Comparison of ENCODE assay signal across 8 mouse cellular contexts in genomic region chr9:102690891-102691290, GRCm38 (mm10). TPM values are rescaled to one million over a fixed set of nuclear protein-coding genes. Genes with fewer than 3 reads are reported as not detected.
A peak's percentile ranks its signal among the peaks of the same experiment; 100 is the strongest.
DNase-seq lines count a peak whose midpoint lies in the region; ATAC-seq and TF ChIP-seq lines count a peak whose summit lies in the region.

No protein-coding gene starts in this region.

- peak overlapping the region; percentile 71 for H3K4me2 ChIP-seq in forebrain, embryonic 13.5 days
- peak overlapping the region; percentile 99 for H3K4me2 ChIP-seq in limb, embryonic 14.5 days (replicated peaks; ENCODE audit: low read depth, low read length, severe bottlenecking)

- intact Hi-C loops in left cerebral cortex, postnatal 4 days (cut with DNase I) = no loop called here

- H3K9me3 ChIP-seq in forebrain, embryonic 13.5 days (replicated peaks) = no peaks in the 10 kb centered on the region
- H3K9me3 ChIP-seq in limb, embryonic 14.5 days (ENCODE audit: control insufficient read depth, low read length) = no peaks in the 10 kb centered on the region

- under 1% methylated on average over 15 of the region's 15 CpGs for WGBS in forebrain, embryonic 13.5 days
- 4% methylated on average over 15 of the region's 15 CpGs for WGBS in limb, embryonic 14.5 days
- 33% methylated on average over 15 of the region's 15 CpGs for WGBS in olfactory bulb, adult 2 months

- peak overlapping the region; percentile 96 for H3K27ac ChIP-seq in forebrain, embryonic 13.5 days
- H3K27ac ChIP-seq in limb, embryonic 14.5 days (replicated peaks; ENCODE audit: low read depth, low read length) = peak overlapping the region; percentile 75
- peak overlapping the region; percentile 3; the same call in 1 of the 2 replicates for H3K27ac ChIP-seq in olfactory bulb, adult 2 months (ENCODE audit: insufficient read depth, low read depth, low read length)

- DNase-seq in left cerebral cortex, postnatal 4 days = peak; percentile 34
- no peak for DNase-seq in left cerebral cortex, adult 8-10 months (ENCODE audit: low spot score in 2 of 2)
- DNase-seq in limb, embryonic 14.5 days (ENCODE audit: low spot score) = peak; percentile 17
- DNase-seq in spleen, postnatal 14 days (ENCODE audit: low spot score in 2 of 2) = no peak
- no peak for DNase-seq in gastrocnemius, postnatal 4 days (ENCODE audit: low spot score in 2 of 2)
- no peak for DNase-seq in adrenal gland, adult 8-10 months

- peak overlapping the region; percentile 77 for H3K9ac ChIP-seq in forebrain, embryonic 13.5 days
- peak overlapping the region; percentile 61 for H3K9ac ChIP-seq in limb, embryonic 14.5 days (ENCODE audit: low read depth, low read length, severe bottlenecking)

- H3K4me3 ChIP-seq in forebrain, embryonic 13.5 days = peak overlapping the region; percentile 51
- peak overlapping the region; percentile 51 for H3K4me3 ChIP-seq in limb, embryonic 14.5 days (replicated peaks; ENCODE audit: low read length)
- peak overlapping the region; percentile 60 for H3K4me3 ChIP-seq in olfactory bulb, adult 2 months (ENCODE audit: insufficient read depth, low read depth, low read length)

- ATAC-seq in forebrain, embryonic 13.5 days = 0 out of 2 replicates have a peak, but pooled peaks have one; percentile 16
- no peak for ATAC-seq in limb, embryonic 14.5 days (ENCODE audit: low FRiP score, low read depth)

- no peak for TF ChIP-seq CTCF in olfactory bulb, adult 2 months (IDR thresholded peaks at IDR 0.05; ENCODE audit: insufficient read depth, low read depth, low read length)

- no peak for TF ChIP-seq POLR2A in limb, embryonic 14.5 days (IDR thresholded peaks at IDR 0.05; ENCODE audit: borderline replicate concordance, extremely low read depth, insufficient read depth, insufficient read length)
- no peak for TF ChIP-seq POLR2A in olfactory bulb, adult 2 months (IDR thresholded peaks at IDR 0.05; ENCODE audit: insufficient read depth, low read depth, low read length)

- no peaks in the 10 kb centered on the region for H3K36me3 ChIP-seq in forebrain, embryonic 13.5 days (ENCODE audit: poor library complexity, severe bottlenecking)
- H3K36me3 ChIP-seq in limb, embryonic 14.5 days (ENCODE audit: control insufficient read depth, insufficient read depth, low read length) = no peaks in the 10 kb centered on the region

- no peaks in the 10 kb centered on the region for H3K27me3 ChIP-seq in forebrain, embryonic 13.5 days
- no peaks in the 10 kb centered on the region for H3K27me3 ChIP-seq in limb, embryonic 14.5 days (ENCODE audit: control insufficient read depth, insufficient read depth, low read length)

- H3K4me1 ChIP-seq in forebrain, embryonic 13.5 days = peaks cover 51% of the 10 kb centered on the region
- peaks cover 44% of the 10 kb centered on the region for H3K4me1 ChIP-seq in limb, embryonic 14.5 days (ENCODE audit: control insufficient read depth, insufficient read depth, low read length)
- H3K4me1 ChIP-seq in olfactory bulb, adult 2 months (ENCODE audit: control insufficient read depth, insufficient read depth, low read length) = peaks cover 11% of the 10 kb centered on the region

RNA-seq across cellular contexts. Expression of gene Amotl2, which starts 25.6 kb away (rescaled TPM):
- 10 to 100 TPM; 42.3 to 45.5 TPM for total RNA-seq in left cerebral cortex, postnatal 4 days (2021)
- 10 to 100 TPM; 16.5 to 25.1 (median 18.6) TPM for total RNA-seq in left cerebral cortex, adult 8-10 months (2022)
- polyA plus RNA-seq in forebrain, embryonic 13.5 days (2015; fragmentation: Nextera tagmentation; extraction: Ambion mirVana) = 46.9 and 55.3 TPM in 2 replicates
- polyA plus RNA-seq in limb, embryonic 14.5 days (2012; rRNA removed) = 58.9 and 67.7 TPM in 2 replicates
- polyA plus RNA-seq in limb, embryonic 14.5 days (2014; fragmentation: Nextera tagmentation; extraction: Ambion mirVana) = 52.7 and 66.6 TPM in 2 replicates
- polyA plus RNA-seq in olfactory bulb, adult 2 months (2012; ENCODE audit: insufficient read depth, insufficient read length, low replicate concordance, missing spikeins) = not detected in 2 replicates
- 10 to 100 TPM; 58.1 to 61.2 TPM for total RNA-seq in gastrocnemius, postnatal 4 days (2021)
- 100 to 1,000 TPM in 2 of 4 experiments, 10 to 100 TPM in 2; 77.4 to 388 (median 110) TPM for total RNA-seq in adrenal gland, adult 8-10 months (2022)

Comparison
In these comparisons a context has a peak if more than half of its experiments do, and no peak if none do; other contexts are left out.
1. DNase-seq: peak in left cerebral cortex, postnatal 4 days (single experiment) and limb, embryonic 14.5 days (single experiment); none in left cerebral cortex, adult 8-10 months (0 of 2), spleen, postnatal 14 days (0 of 2), gastrocnemius, postnatal 4 days (0 of 2) and adrenal gland, adult 8-10 months (single experiment).
2. H3K27ac ChIP-seq: peak in every context shown above with its lines; median percentile 96 in forebrain, embryonic 13.5 days; 75 in limb, embryonic 14.5 days; 3 in olfactory bulb, adult 2 months.
3. Peak in every context shown above with its lines, with median percentiles within 50 percentile points of each other: H3K4me3 ChIP-seq.